Comparison of ENCODE assay signal across 10 mouse cellular contexts in genomic region chr11:100398517-100398916, GRCm38 (mm10). TPM values are rescaled to one million over a fixed set of nuclear protein-coding genes. Genes with fewer than 3 reads are reported as not detected.
DNase-seq lines count a peak whose midpoint lies in the region; ATAC-seq and TF ChIP-seq lines count a peak whose summit lies in the region.
"Had no signal": no experiment of that assay in that cellular context is flagged by ENCODE, and none has a peak within 500 bp of the region (broad histone marks: within the 10 kb centered on the region; RNA-seq: fewer than 3 reads in every experiment).

No protein-coding gene starts in this region.

- 93% methylated on average over 7 of the region's 7 CpGs for WGBS in heart, adult 2 months
- WGBS in limb, embryonic 13.5 days = 98% methylated on average over 7 of the region's 7 CpGs
- WGBS in limb, embryonic 10.5 days = 94% methylated on average over 7 of the region's 7 CpGs
- 95% methylated on average over 7 of the region's 7 CpGs for WGBS in hindbrain, embryonic 15.5 days

- no peak for DNase-seq in heart, adult 2 months
- DNase-seq in heart, postnatal 4 days = no peak
- no peak for DNase-seq in limb, embryonic 10.5 days (ENCODE audit: low spot score)
- no peak for DNase-seq in adrenal gland, adult 2 months
- no peak for DNase-seq in thymus, adult 18-20 months

- TF ChIP-seq EP300 in heart, adult 2 months (IDR thresholded peaks at IDR 0.05; ENCODE audit: insufficient read depth, low read depth, low read length) = no peak
- TF ChIP-seq EP300 in ES-Bruce4 (IDR thresholded peaks at IDR 0.05; ENCODE audit: insufficient read depth, low read depth, low read length) = no peak

- no peaks in the 10 kb centered on the region for H3K79me2 ChIP-seq in heart, adult 2 months (replicated peaks; ENCODE audit: control insufficient read depth, insufficient read depth, low read length)

- no peak overlapping the region for H3K9ac ChIP-seq in heart, adult 2 months (ENCODE audit: low read depth, low read length)
- no peak overlapping the region for H3K9ac ChIP-seq in limb, embryonic 13.5 days
- no peak overlapping the region for H3K9ac ChIP-seq in ES-Bruce4 (ENCODE audit: low read depth, poor library complexity, severe bottlenecking)
- H3K9ac ChIP-seq in hindbrain, embryonic 15.5 days = no peak overlapping the region
- H3K9ac ChIP-seq: forebrain, embryonic 13.5 days had no signal

- no peak overlapping the region for H3K4me3 ChIP-seq in heart, adult 2 months
- no peak overlapping the region for H3K4me3 ChIP-seq in limb, embryonic 13.5 days
- H3K4me3 ChIP-seq in limb, embryonic 10.5 days = no peak overlapping the region
- H3K4me3 ChIP-seq in ES-Bruce4 (ENCODE audit: low read depth, low read length) = no peak overlapping the region
- no peak overlapping the region for H3K4me3 ChIP-seq in hindbrain, embryonic 15.5 days

- no peaks in the 10 kb centered on the region for H3K27me3 ChIP-seq in heart, adult 2 months (ENCODE audit: control insufficient read depth, insufficient read depth, low read length)
- 0 out of 2 replicates have a peak, but pooled peaks cover 4% of the 10 kb centered on the region for H3K27me3 ChIP-seq in limb, embryonic 13.5 days
- H3K27me3 ChIP-seq in limb, embryonic 10.5 days (ENCODE audit: low read depth, poor library complexity, severe bottlenecking) = peaks cover 26% of the 10 kb centered on the region
- no peaks in the 10 kb centered on the region for H3K27me3 ChIP-seq in ES-Bruce4 (ENCODE audit: control insufficient read depth, insufficient read depth, low read length, poor library complexity, severe bottlenecking)
- H3K27me3 ChIP-seq in hindbrain, embryonic 15.5 days = no peaks in the 10 kb centered on the region

- no peak for TF ChIP-seq POLR2A in heart, adult 2 months (IDR thresholded peaks at IDR 0.05; ENCODE audit: insufficient read depth, low read depth, low read length)
- TF ChIP-seq POLR2A in ES-Bruce4 (IDR thresholded peaks at IDR 0.05; ENCODE audit: insufficient read depth, low read length) = no peak

- TF ChIP-seq CTCF in heart, adult 2 months (IDR thresholded peaks at IDR 0.05) = no peak
- TF ChIP-seq CTCF in ES-Bruce4 (IDR thresholded peaks at IDR 0.05; ENCODE audit: low read depth, low read length) = no peak

- ATAC-seq in limb, embryonic 13.5 days (ENCODE audit: low FRiP score, low read depth) = no peak
- ATAC-seq in hindbrain, embryonic 15.5 days (ENCODE audit: low FRiP score, low read depth) = no peak

- H3K4me2 ChIP-seq in limb, embryonic 13.5 days (replicated peaks) = no peak overlapping the region
- 0 out of 2 replicates have a peak overlapping the region, but pooled peaks have one; percentile 77 for H3K4me2 ChIP-seq in hindbrain, embryonic 15.5 days

- H3K36me3 ChIP-seq in heart, adult 2 months (ENCODE audit: control insufficient read depth, insufficient read depth, low read length) = peaks cover 11% of the 10 kb centered on the region
- H3K36me3 ChIP-seq in limb, embryonic 13.5 days = no peaks in the 10 kb centered on the region
- no peaks in the 10 kb centered on the region for H3K36me3 ChIP-seq in limb, embryonic 10.5 days
- no peaks in the 10 kb centered on the region for H3K36me3 ChIP-seq in ES-Bruce4 (ENCODE audit: control insufficient read depth, insufficient read depth, low read length, poor library complexity, severe bottlenecking)
- H3K36me3 ChIP-seq in hindbrain, embryonic 15.5 days = no peaks in the 10 kb centered on the region

- intact Hi-C loops in heart, adult 2 months (cut with DNase I) = loop anchor here (5.0 to 10.0 kb wide), 2 partner anchors 566 to 664 kb away; no protein-coding TSS in a partner anchor

- peak overlapping the region; percentile 80 for H3K27ac ChIP-seq in heart, adult 2 months
- 0 out of 2 replicates have a peak overlapping the region, but pooled peaks have one; percentile 6 for H3K27ac ChIP-seq in limb, embryonic 13.5 days
- H3K27ac ChIP-seq in limb, embryonic 10.5 days = no peak overlapping the region
- H3K27ac ChIP-seq in ES-Bruce4 (ENCODE audit: insufficient read depth, low read length) = peak overlapping the region; percentile 43; the same call in 1 of the 2 replicates
- H3K27ac ChIP-seq in hindbrain, embryonic 15.5 days (replicated peaks) = no peak overlapping the region
- H3K27ac ChIP-seq: forebrain, embryonic 13.5 days had no signal

- no peaks in the 10 kb centered on the region for H3K9me3 ChIP-seq in limb, embryonic 13.5 days
- no peaks in the 10 kb centered on the region for H3K9me3 ChIP-seq in limb, embryonic 10.5 days (replicated peaks)
- no peaks in the 10 kb centered on the region for H3K9me3 ChIP-seq in ES-Bruce4 (replicated peaks; ENCODE audit: control insufficient read depth, insufficient read depth, low read length, poor library complexity, severe bottlenecking)
- H3K9me3 ChIP-seq in hindbrain, embryonic 15.5 days = no peaks in the 10 kb centered on the region
- H3K9me3 ChIP-seq: forebrain, embryonic 13.5 days had no signal

- peaks cover 34% of the 10 kb centered on the region for H3K4me1 ChIP-seq in heart, adult 2 months (ENCODE audit: control insufficient read depth, insufficient read depth, low read length)
- peaks cover 32% of the 10 kb centered on the region for H3K4me1 ChIP-seq in limb, embryonic 13.5 days
- peaks cover 58% of the 10 kb centered on the region for H3K4me1 ChIP-seq in limb, embryonic 10.5 days
- peaks cover 3% of the 10 kb centered on the region for H3K4me1 ChIP-seq in ES-Bruce4 (ENCODE audit: control insufficient read depth, insufficient read depth, low read length)
- peaks cover 38% of the 10 kb centered on the region for H3K4me1 ChIP-seq in hindbrain, embryonic 15.5 days (replicated peaks)

RNA-seq across cellular contexts. Expression of gene Jup, which starts 1.0 kb away (rescaled TPM):
- 100 to 1,000 TPM; 234 to 237 TPM for total RNA-seq in heart, adult 2 months (2021)
- 317 and 318 TPM in 2 replicates for polyA plus RNA-seq in heart, adult 2 months (2012; rRNA removed)
- 100 to 1,000 TPM; 223 to 234 TPM for total RNA-seq in heart, postnatal 4 days (2021)
- 62.7 and 73.6 TPM in 2 replicates for polyA plus RNA-seq in limb, embryonic 13.5 days (2015; fragmentation: Nextera tagmentation; extraction: Ambion mirVana)
- polyA plus RNA-seq in limb, embryonic 10.5 days (2016; fragmentation: Nextera tagmentation; extraction: Ambion mirVana) = 35.6 and 41.8 TPM in 2 replicates
- 166 and 171 TPM in 2 replicates for polyA plus RNA-seq in ES-Bruce4 (2011; ENCODE audit: insufficient read depth, insufficient read length, low read depth, missing spikeins)
- 73.2 and 78.1 TPM in 2 replicates for polyA plus RNA-seq in hindbrain, embryonic 15.5 days (2015; fragmentation: Nextera tagmentation; extraction: Ambion mirVana)
- total RNA-seq in adrenal gland, adult 2 months (2021) = 10 to 100 TPM; 67.0 to 94.3 TPM
- 275 and 284 TPM in 2 replicates for polyA plus RNA-seq in adrenal gland, adult 2 months (2012; rRNA removed)

RNA-seq across cellular contexts. Expression of gene P3h4, which starts 16.1 kb away (rescaled TPM):
- 10 to 100 TPM; 13.4 to 16.8 TPM for total RNA-seq in heart, adult 2 months (2021)
- 29.7 and 35.6 TPM in 2 replicates for polyA plus RNA-seq in heart, adult 2 months (2012; rRNA removed)
- total RNA-seq in heart, postnatal 4 days (2021) = 10 to 100 TPM; 28.0 to 30.0 TPM
- 77.1 and 81.9 TPM in 2 replicates for polyA plus RNA-seq in limb, embryonic 13.5 days (2015; fragmentation: Nextera tagmentation; extraction: Ambion mirVana)
- polyA plus RNA-seq in limb, embryonic 10.5 days (2016; fragmentation: Nextera tagmentation; extraction: Ambion mirVana) = 33.9 and 45.3 TPM in 2 replicates
- 13.3 and 16.8 TPM in 2 replicates for polyA plus RNA-seq in ES-Bruce4 (2011; ENCODE audit: insufficient read depth, insufficient read length, low read depth, missing spikeins)
- polyA plus RNA-seq in hindbrain, embryonic 15.5 days (2015; fragmentation: Nextera tagmentation; extraction: Ambion mirVana) = 21.2 and 25.5 TPM in 2 replicates
- total RNA-seq in adrenal gland, adult 2 months (2021) = 10 to 100 TPM; 20.3 to 40.8 TPM
- 76.3 and 107 TPM in 2 replicates for polyA plus RNA-seq in adrenal gland, adult 2 months (2012; rRNA removed)
- polyA plus RNA-seq: CD4-positive, CD25-positive, alpha-beta regulatory T cell, adult 4 months had no signal

RNA-seq across cellular contexts. Expression of gene Fkbp10, which starts 17.0 kb away (rescaled TPM):
- 1 to 10 TPM; 7.4 to 7.5 TPM for total RNA-seq in heart, adult 2 months (2021)
- 24.8 and 35.6 TPM in 2 replicates for polyA plus RNA-seq in heart, adult 2 months (2012; rRNA removed)
- total RNA-seq in heart, postnatal 4 days (2021) = 10 to 100 TPM; 68.8 to 76.1 TPM
- 169 and 170 TPM in 2 replicates for polyA plus RNA-seq in limb, embryonic 13.5 days (2015; fragmentation: Nextera tagmentation; extraction: Ambion mirVana)
- polyA plus RNA-seq in limb, embryonic 10.5 days (2016; fragmentation: Nextera tagmentation; extraction: Ambion mirVana) = 67.6 and 89.5 TPM in 2 replicates
- 22.5 and 24.3 TPM in 2 replicates for polyA plus RNA-seq in ES-Bruce4 (2011; ENCODE audit: insufficient read depth, insufficient read length, low read depth, missing spikeins)
- 26.6 and 27.1 TPM in 2 replicates for polyA plus RNA-seq in hindbrain, embryonic 15.5 days (2015; fragmentation: Nextera tagmentation; extraction: Ambion mirVana)
- total RNA-seq in adrenal gland, adult 2 months (2021) = 10 to 100 TPM; 12.5 to 25.8 TPM
- 42.1 and 57.5 TPM in 2 replicates for polyA plus RNA-seq in adrenal gland, adult 2 months (2012; rRNA removed)
- polyA plus RNA-seq: CD4-positive, CD25-positive, alpha-beta regulatory T cell, adult 4 months had no signal

RNA-seq across cellular contexts. Expression of gene Hap1, which starts 42.6 kb away (rescaled TPM):
- total RNA-seq in heart, adult 2 months (2021) = 1 to 10 TPM; 1.3 to 1.5 TPM
- polyA plus RNA-seq in heart, adult 2 months (2012; rRNA removed) = 0.97 and 1.4 TPM in 2 replicates
- total RNA-seq in heart, postnatal 4 days (2021) = 1 to 10 TPM; 3.1 to 4.1 TPM
- 2.8 and 3.2 TPM in 2 replicates for polyA plus RNA-seq in limb, embryonic 13.5 days (2015; fragmentation: Nextera tagmentation; extraction: Ambion mirVana)
- polyA plus RNA-seq in limb, embryonic 10.5 days (2016; fragmentation: Nextera tagmentation; extraction: Ambion mirVana) = 0.85 and 1.3 TPM in 2 replicates
- polyA plus RNA-seq in ES-Bruce4 (2011; ENCODE audit: insufficient read depth, insufficient read length, low read depth, missing spikeins) = 12.7 and 13.6 TPM in 2 replicates
- polyA plus RNA-seq in hindbrain, embryonic 15.5 days (2015; fragmentation: Nextera tagmentation; extraction: Ambion mirVana) = 253 and 256 TPM in 2 replicates
- 10 to 100 TPM; 34.6 to 62.1 TPM for total RNA-seq in adrenal gland, adult 2 months (2021)
- polyA plus RNA-seq in adrenal gland, adult 2 months (2012; rRNA removed) = 28.5 and 32.8 TPM in 2 replicates

RNA-seq across cellular contexts. Expression of gene Nt5c3b, which starts 43.1 kb away (rescaled TPM):
- total RNA-seq in heart, adult 2 months (2021) = 10 to 100 TPM; 23.5 to 24.1 TPM
- 44.0 and 63.3 TPM in 2 replicates for polyA plus RNA-seq in heart, adult 2 months (2012; rRNA removed)
- total RNA-seq in heart, postnatal 4 days (2021) = 10 to 100 TPM; 52.3 to 55.3 TPM
- polyA plus RNA-seq in limb, embryonic 13.5 days (2015; fragmentation: Nextera tagmentation; extraction: Ambion mirVana) = 176 and 181 TPM in 2 replicates
- 149 and 173 TPM in 2 replicates for polyA plus RNA-seq in limb, embryonic 10.5 days (2016; fragmentation: Nextera tagmentation; extraction: Ambion mirVana)
- 37.3 and 44.6 TPM in 2 replicates for polyA plus RNA-seq in ES-Bruce4 (2011; ENCODE audit: insufficient read depth, insufficient read length, low read depth, missing spikeins)
- polyA plus RNA-seq in hindbrain, embryonic 15.5 days (2015; fragmentation: Nextera tagmentation; extraction: Ambion mirVana) = 112 and 114 TPM in 2 replicates
- 10 to 100 TPM; 54.3 to 58.7 TPM for total RNA-seq in adrenal gland, adult 2 months (2021)
- polyA plus RNA-seq in adrenal gland, adult 2 months (2012; rRNA removed) = 43.0 and 46.0 TPM in 2 replicates

Comparison
In these comparisons a context has a peak if more than half of its experiments do, and no peak if none do; other contexts are left out.
1. H3K27ac ChIP-seq: peak in heart, adult 2 months (single experiment), limb, embryonic 13.5 days (single experiment) and ES-Bruce4 (single experiment); none in limb, embryonic 10.5 days (single experiment) and hindbrain, embryonic 15.5 days (single experiment).